Mouse (Mus musculus) CH12.LX (cell line): Measurements from ENCODE around the gene Eps8. TPM values are rescaled to one million over a fixed set of nuclear protein-coding genes. Genes with fewer than 3 reads are reported as not detected.

Experiments used
- DNase-seq: peaks from one replicate; pipeline ENCODE4 v3.0.0-alpha.2; 2013; ENCODE audit errors: extremely low read depth
- H3K27ac ChIP-seq: 2 replicates; pipeline ENCODE4 v1.5.1; 2012; ENCODE audit warnings: low read depth, mild to moderate bottlenecking, control low read depth, moderate library complexity; ENCODE audit not compliant: insufficient read depth
- H3K27me3 ChIP-seq: replicated peaks from 2 replicates; pipeline ENCODE3; 2012; ENCODE audit warnings: inconsistent platforms
- H3K36me3 ChIP-seq, 2 experiments: replicated peaks in 1 of 2; 2 replicates each; pipeline versions ENCODE3 to v1.6.1; 2012; ENCODE audit warnings: inconsistent platforms in 1 of 2, low read length in 1 of 2, mild to moderate bottlenecking in 1 of 2, mixed read lengths in 1 of 2, moderate library complexity in 1 of 2; ENCODE audit not compliant: control insufficient read depth in 1 of 2, insufficient read depth in 1 of 2
- H3K4me1 ChIP-seq, 2 experiments: 2 replicates each; pipeline ENCODE4 v1.6.1; 2012; ENCODE audit warnings: inconsistent platforms in 1 of 2, moderate library complexity in 1 of 2; ENCODE audit not compliant: insufficient read depth in 2 of 2, control insufficient read depth in 1 of 2
- H3K4me2 ChIP-seq: 2 replicates; pipeline ENCODE4 v1.6.1; 2012; ENCODE audit warnings: low read depth, mild to moderate bottlenecking, control low read depth; ENCODE audit not compliant: poor library complexity, insufficient read depth, severe bottlenecking
- H3K4me3 ChIP-seq, 3 experiments: fragments of 150-350 bp in 1 of 3; sonication (generic) in 1 of 3; replicated peaks in 1 of 3; 2 replicates each; pipeline versions ENCODE3 to v1.5.1; 2011 to 2012; ENCODE audit warnings: low read depth in 2 of 3, low read length in 2 of 3, mild to moderate bottlenecking in 2 of 3, moderate library complexity in 2 of 3, control low read depth in 1 of 3, improper control_type of control experiment in 1 of 3, inconsistent platforms in 1 of 3, mixed read lengths in 1 of 3; ENCODE audit not compliant: poor library complexity in 1 of 3
- H3K79me2 ChIP-seq: replicated peaks from 2 replicates; pipeline ENCODE4 v1.6.1; 2012; ENCODE audit warnings: mild to moderate bottlenecking, moderate library complexity; ENCODE audit not compliant: control insufficient read depth, poor library complexity, insufficient read depth, severe bottlenecking; ENCODE audit errors: extremely low read depth
- H3K9ac ChIP-seq: 2 replicates; pipeline ENCODE4 v1.6.1; 2012; ENCODE audit warnings: low read depth, mild to moderate bottlenecking, control low read depth, moderate library complexity; ENCODE audit not compliant: insufficient read depth
- H3K9me3 ChIP-seq: replicated peaks from 2 replicates; pipeline ENCODE3; 2012; ENCODE audit warnings: low read length, inconsistent platforms, mixed read lengths
- BHLHE40 ChIP-seq: IDR thresholded peaks from 2 replicates; pipeline ENCODE4 v1.6.1; 2011; ENCODE audit warnings: mild to moderate bottlenecking, low read depth, low read length, improper control_type of control experiment
- CHD2 ChIP-seq: IDR thresholded peaks from 2 replicates; pipeline ENCODE4 v1.6.1; 2011; ENCODE audit warnings: low read length, improper control_type of control experiment
- CTCF ChIP-seq, 2 experiments: IDR thresholded peaks in 1 of 2; conservative IDR thresholded peaks in 1 of 2; 2 replicates each; pipeline ENCODE4 v1.5.1; 2011 to 2012; ENCODE audit warnings: low read depth in 2 of 2, low read length in 2 of 2, improper control_type of control experiment in 1 of 2, inconsistent platforms in 1 of 2, mild to moderate bottlenecking in 1 of 2, moderate library complexity in 1 of 2
- ELF1 ChIP-seq: IDR thresholded peaks from 2 replicates; pipeline ENCODE4 v1.6.1; 2014; ENCODE audit warnings: low read depth, mild to moderate bottlenecking, inconsistent platforms, low read length, improper control_type of control experiment
- EP300 ChIP-seq: IDR thresholded peaks from 2 replicates; pipeline ENCODE4 v1.6.1; 2011; ENCODE audit warnings: low read length, improper control_type of control experiment
- ETS1 ChIP-seq: conservative IDR thresholded peaks from 2 replicates; pipeline ENCODE4 v1.6.1; 2012; ENCODE audit warnings: low read depth, mild to moderate bottlenecking, inconsistent platforms, low read length, improper control_type of control experiment, moderate library complexity
- GABPA ChIP-seq: IDR thresholded peaks from 2 replicates; pipeline ENCODE4 v1.6.1; 2012; ENCODE audit warnings: low read depth, low read length, improper control_type of control experiment, inconsistent platforms; ENCODE audit not compliant: insufficient replicate concordance
- HCFC1 ChIP-seq: IDR thresholded peaks from 2 replicates; pipeline ENCODE4 v1.6.1; 2012; ENCODE audit warnings: low read depth, mild to moderate bottlenecking, inconsistent platforms, low read length, improper control_type of control experiment
- IRF4 ChIP-seq: IDR thresholded peaks from 2 replicates; pipeline ENCODE4 v1.6.1; 2014; ENCODE audit warnings: low read depth, mild to moderate bottlenecking, inconsistent platforms, low read length, improper control_type of control experiment
- JUND ChIP-seq: conservative IDR thresholded peaks from 2 replicates; pipeline ENCODE4 v1.6.1; 2011; ENCODE audit warnings: low read depth, low read length, improper control_type of control experiment
- MAFK ChIP-seq: IDR thresholded peaks from 2 replicates; pipeline ENCODE4 v1.6.1; 2011; ENCODE audit warnings: low read length, improper control_type of control experiment; ENCODE audit not compliant: insufficient replicate concordance
- MEF2A ChIP-seq: IDR thresholded peaks from 2 replicates; pipeline ENCODE4 v1.6.1; 2014; ENCODE audit warnings: low read depth, mild to moderate bottlenecking, inconsistent platforms, low read length, improper control_type of control experiment, borderline replicate concordance
- MXI1 ChIP-seq: IDR thresholded peaks from 2 replicates; pipeline ENCODE4 v1.6.1; 2011; ENCODE audit warnings: mild to moderate bottlenecking, low read depth, low read length, improper control_type of control experiment
- MYC ChIP-seq: IDR thresholded peaks from 2 replicates; pipeline ENCODE4 v1.6.1; 2011; ENCODE audit warnings: low read depth, mild to moderate bottlenecking, improper control_type of control experiment, low read length
- NELFE ChIP-seq: IDR thresholded peaks from 2 replicates; pipeline ENCODE4 v1.6.1; 2011; ENCODE audit warnings: low read depth, low read length, improper control_type of control experiment
- PAX5 ChIP-seq: IDR thresholded peaks from 2 replicates; pipeline ENCODE4 v1.6.1; 2012; ENCODE audit warnings: low read length, inconsistent platforms, mixed read lengths
- POLR2AphosphoS2 ChIP-seq: IDR thresholded peaks from 2 replicates; pipeline ENCODE4 v1.6.1; 2011; ENCODE audit warnings: low read depth, low read length, improper control_type of control experiment
- RAD21 ChIP-seq: IDR thresholded peaks from 2 replicates; pipeline ENCODE4 v1.6.1; 2011; ENCODE audit warnings: low read depth, mild to moderate bottlenecking, low read length, improper control_type of control experiment, moderate library complexity
- RCOR1 ChIP-seq: conservative IDR thresholded peaks from 2 replicates; pipeline ENCODE4 v1.6.1; 2012; ENCODE audit warnings: low read depth, mild to moderate bottlenecking, inconsistent platforms, low read length, improper control_type of control experiment
- SMC3 ChIP-seq: IDR thresholded peaks from 2 replicates; pipeline ENCODE4 v1.6.1; 2011; ENCODE audit warnings: low read depth, low read length, improper control_type of control experiment
- TBP ChIP-seq: conservative IDR thresholded peaks from 2 replicates; pipeline ENCODE4 v1.6.1; 2011; ENCODE audit warnings: low read depth, low read length, improper control_type of control experiment
- TCF12 ChIP-seq: IDR thresholded peaks from 2 replicates; pipeline ENCODE4 v1.6.1; 2014; ENCODE audit warnings: low read depth, mild to moderate bottlenecking, inconsistent platforms, low read length, improper control_type of control experiment
- USF1 ChIP-seq: IDR thresholded peaks from 2 replicates; pipeline ENCODE4 v1.6.1; 2014; ENCODE audit warnings: low read depth, mild to moderate bottlenecking, inconsistent platforms, low read length, improper control_type of control experiment
- USF2 ChIP-seq: conservative IDR thresholded peaks from 2 replicates; pipeline ENCODE4 v1.6.1; 2011; ENCODE audit warnings: low read depth, low read length, improper control_type of control experiment
- ZKSCAN1 ChIP-seq: IDR thresholded peaks from 2 replicates; pipeline ENCODE4 v1.6.1; 2012; ENCODE audit warnings: low read depth, inconsistent platforms, low read length, improper control_type of control experiment, borderline replicate concordance
- ZMIZ1 ChIP-seq: IDR thresholded peaks from 2 replicates; pipeline ENCODE4 v1.6.1; 2012; ENCODE audit warnings: low read depth, mild to moderate bottlenecking, inconsistent platforms, low read length, improper control_type of control experiment
- ZNF384 ChIP-seq: IDR thresholded peaks from 2 replicates; pipeline ENCODE4 v1.6.1; 2012; ENCODE audit warnings: low read depth, low read length, improper control_type of control experiment, inconsistent platforms
- dilution Hi-C: fragments of 300-500 bp; cut with MboI; formaldehyde crosslinking; loops from 2 replicates; pipeline ENCODE4 v1.14.3; 2020; ENCODE audit warnings: low sequenced_read_pairs; ENCODE audit not compliant: extremely low pct_unique_long_range_greater_than_20kb, extremely low pct_ligation_motif_present
- in situ Hi-C: fragments of 300-500 bp; cut with MboI; formaldehyde crosslinking; loops from 3 replicates; pipeline ENCODE4 v1.14.3; 2019; ENCODE audit warnings: low sequenced_read_pairs, low pct_ligation_motif_present, low pct_unique_long_range_greater_than_20kb, mixed read lengths
- polyA plus RNA-seq: library from polyadenylated mRNA; unstranded; fragments of >175 nt; gene quantifications from 2 replicates; pipeline ENCODE4 v1.2.1, GENCODE M21; 2012; ENCODE audit warnings: low read depth; ENCODE audit not compliant: insufficient read length
- total RNA-seq, 2 experiments: library from RNA; depleted of rRNA; stranded (reverse); fragments of 300-350 nt in 1 of 2; fragments of >200 nt in 1 of 2; gene quantifications; 2 replicates each; pipeline ENCODE4 v1.2.3; 2012 to 2014

The Eps8 gene
- total and polyA plus RNA-seq, 3 experiments = 2.2 to 7.4 (median 2.2) TPM

- no peak overlapping the region for H3K4me2 ChIP-seq
- no peak overlapping the region for H3K4me3 ChIP-seq
- peaks cover 15% of the 10 kb centered on the region for H3K9me3 ChIP-seq
- no peak overlapping the region for H3K9ac ChIP-seq
- in situ Hi-C loops = no loop called here
- DNase-seq = no peak
- H3K4me1 ChIP-seq = peaks cover 0 to 13% of the 10 kb centered on the region in 2 experiments; a peak in 1 of 4 replicates
- no peak for TF ChIP-seq MEF2A
- no peak for TF ChIP-seq TBP
- no peak for TF ChIP-seq SMC3
- no peak for TF ChIP-seq MAFK
- TF ChIP-seq USF1 = no peak
- no peak for TF ChIP-seq IRF4
- TF ChIP-seq MYC = no peak
- TF ChIP-seq USF2 = no peak
- TF ChIP-seq ZNF384 = no peak
- no peak for TF ChIP-seq ZMIZ1
- no peak for TF ChIP-seq CTCF (conservative IDR thresholded peaks at IDR 0.05 in 1 of 2, IDR thresholded peaks at IDR 0.05 in 1 of 2; ENCODE audit: low read depth in 2 of 2, low read length in 2 of 2)
- TF ChIP-seq JUND = no peak
- no peak for TF ChIP-seq ETS1
- TF ChIP-seq RAD21 = no peak
- no peak for TF ChIP-seq MXI1
- no peak for TF ChIP-seq CHD2
- dilution Hi-C loops = no loop called here
- no peak overlapping the region for H3K27ac ChIP-seq
- H3K79me2 ChIP-seq = no peaks in the 10 kb centered on the region
- no peaks in the 10 kb centered on the region for H3K27me3 ChIP-seq
- peaks cover 0 to 6% of the 10 kb centered on the region in 2 experiments for H3K36me3 ChIP-seq
Observed at GRCm38 (mm10) chr6:137472129-137472528, 182.5 kb downstream of the Eps8 start.

- dilution Hi-C loops = no loop called here
- Histone ChIP-seq H3K27me3 (no peaks in the 10 kb centered on the region), H3K36me3 (no peaks in the 10 kb centered on the region), H3K4me1 (peaks cover 0 to 13% of the 10 kb centered on the region in 2 experiments; a peak in 1 of 4 replicates), H3K9me3 (peaks cover 9% of the 10 kb centered on the region), H3K4me2 (no peak overlapping the region), H3K4me3 (no peak overlapping the region), H3K27ac (no peak overlapping the region), H3K79me2 (no peaks in the 10 kb centered on the region), H3K9ac (no peak overlapping the region)
- TF ChIP-seq ZKSCAN1 (no peak), GABPA (no peak), ELF1 (no peak), POLR2AphosphoS2 (no peak), PAX5 (no peak), ZMIZ1 (no peak), CHD2 (no peak), ETS1 (no peak), HCFC1 (no peak), RCOR1 (no peak), USF1 (no peak), CTCF (conservative IDR thresholded peaks at IDR 0.05 in 1 of 2, IDR thresholded peaks at IDR 0.05 in 1 of 2; ENCODE audit: low read depth in 2 of 2, low read length in 2 of 2) (no peak), NELFE (no peak), TCF12 (no peak), BHLHE40 (no peak), EP300 (no peak), MXI1 (no peak)
- in situ Hi-C loops = no loop called here
- no peak for DNase-seq
Observed at GRCm38 (mm10) chr6:137470901-137471598, 183.6 kb downstream of the Eps8 start.
